19 mouse cellular contexts compared by ENCODE assay signal in the genomic region with DNA sequence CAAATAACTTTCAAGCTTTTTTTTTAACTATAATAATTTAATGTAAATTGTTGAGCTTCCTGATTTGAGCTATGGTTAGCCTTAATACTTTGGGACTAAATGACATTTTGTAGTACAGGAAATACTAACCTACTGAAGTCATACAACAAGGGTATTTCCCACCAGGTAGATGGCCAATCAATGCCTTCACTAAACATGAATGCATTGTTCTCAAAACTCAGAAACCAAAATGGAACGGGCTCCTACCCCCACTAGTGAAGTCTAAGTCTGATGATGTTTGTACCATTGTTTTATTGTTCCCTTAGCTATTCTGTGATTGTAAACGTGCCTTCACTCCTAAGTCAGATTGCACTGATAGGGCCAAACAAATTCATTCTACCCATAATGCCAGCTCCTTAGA. TPM values are rescaled to one million over a fixed set of nuclear protein-coding genes. Genes with fewer than 3 reads are reported as not detected.
DNase-seq lines count a peak whose midpoint lies in the region; TF ChIP-seq lines count a peak whose summit lies in the region.
"Had no signal": no experiment of that assay in that cellular context is flagged by ENCODE, and none has a peak within 500 bp of the region (broad histone marks: within the 10 kb centered on the region; RNA-seq: fewer than 3 reads in every experiment).

No protein-coding gene starts in this region.

- H3K27ac ChIP-seq in CH12.LX (ENCODE audit: insufficient read depth, low read depth) = no peak overlapping the region
- H3K27ac ChIP-seq in gastrocnemius, adult 2 months = no peak overlapping the region
- H3K27ac ChIP-seq: embryonic facial prominence, embryonic 15.5 days; forebrain, embryonic 15.5 days; heart, adult 2 months; hindbrain, embryonic 15.5 days had no signal

- H3K27me3 ChIP-seq in CH12.LX (replicated peaks) = no peaks in the 10 kb centered on the region
- H3K27me3 ChIP-seq in splenic B cell, adult 2 months (ENCODE audit: control insufficient read depth, insufficient read depth, low read length, poor library complexity, severe bottlenecking) = no peaks in the 10 kb centered on the region
- H3K27me3 ChIP-seq: embryonic facial prominence, embryonic 15.5 days; forebrain, embryonic 15.5 days; hindbrain, embryonic 15.5 days had no signal

- peak overlapping the region; percentile 21; the same call in 1 of the 2 replicates for H3K4me2 ChIP-seq in CH12.LX (ENCODE audit: insufficient read depth, low read depth, poor library complexity, severe bottlenecking)
- H3K4me2 ChIP-seq: embryonic facial prominence, embryonic 15.5 days; forebrain, embryonic 15.5 days; heart, embryonic 11.5 days; hindbrain, embryonic 15.5 days had no signal

- no peak for TF ChIP-seq EP300 in CH12.LX (IDR thresholded peaks at IDR 0.05; ENCODE audit: low read length)

- in situ Hi-C loops in CH12.LX (cut with MboI; ENCODE audit: low pct_ligation_motif_present, low pct_unique_long_range_greater_than_20kb, low sequenced_read_pairs) = no loop called here

- intact Hi-C loops in left cerebral cortex, postnatal 4 days (cut with DNase I) = no loop called here
- intact Hi-C loops in gastrocnemius, adult 2 months (cut with DNase I) = no loop called here

- no peak for TF ChIP-seq RAD21 in CH12.LX (IDR thresholded peaks at IDR 0.05; ENCODE audit: low read depth, low read length)

- H3K36me3 ChIP-seq in CH12.LX (replicated peaks in 1 of 2; ENCODE audit: control insufficient read depth in 1 of 2, insufficient read depth in 1 of 2, low read length in 1 of 2) = no peaks in the 10 kb centered on the region
- no peaks in the 10 kb centered on the region for H3K36me3 ChIP-seq in splenic B cell, adult 2 months (ENCODE audit: control insufficient read depth, insufficient read depth, low read length, poor library complexity, severe bottlenecking)
- H3K36me3 ChIP-seq: embryonic facial prominence, embryonic 15.5 days; forebrain, embryonic 15.5 days; hindbrain, embryonic 15.5 days had no signal

- TF ChIP-seq POLR2A in CH12.LX (IDR thresholded peaks at IDR 0.05; ENCODE audit: low read depth, low read length) = no peak

- no peak overlapping the region for H3K4me3 ChIP-seq in CH12.LX (replicated peaks in 1 of 3; ENCODE audit: low read depth in 2 of 3, low read length in 2 of 3, poor library complexity in 1 of 3)
- no peak overlapping the region for H3K4me3 ChIP-seq in gastrocnemius, adult 2 months
- H3K4me3 ChIP-seq: embryonic facial prominence, embryonic 15.5 days; forebrain, embryonic 15.5 days; heart, adult 2 months; hindbrain, embryonic 15.5 days had no signal

- dilution Hi-C loops in CH12.LX (cut with MboI; ENCODE audit: extremely low pct_ligation_motif_present, extremely low pct_unique_long_range_greater_than_20kb, low sequenced_read_pairs) = no loop called here

- no peaks in the 10 kb centered on the region for H3K9me3 ChIP-seq in CH12.LX (replicated peaks; ENCODE audit: low read length)
- H3K9me3 ChIP-seq: embryonic facial prominence, embryonic 15.5 days; forebrain, embryonic 15.5 days; hindbrain, embryonic 15.5 days had no signal

- no peaks in the 10 kb centered on the region for H3K79me2 ChIP-seq in CH12.LX (replicated peaks; ENCODE audit: control insufficient read depth, extremely low read depth, insufficient read depth, poor library complexity, severe bottlenecking)

- DNase-seq in CD4-positive helper T cell, adult 2 months (ENCODE audit: low read depth, low spot score) = peak; percentile 23
- no peak for DNase-seq in CH12.LX (ENCODE audit: extremely low read depth)
- peak; percentile 51 for DNase-seq in induced T-regulatory cell, adult 2 months (ENCODE audit: low read depth)
- DNase-seq in splenic B cell, adult 2 months (ENCODE audit: low read depth, low spot score) = peak; percentile 33
- no peak for DNase-seq in left cerebral cortex, postnatal 4 days
- no peak for DNase-seq in gastrocnemius, adult 2 months
- no peak for DNase-seq in c-Kit-positive CD71-positive TER-119-positive erythroid progenitor cells, embryonic 14.5 days (ENCODE audit: low spot score)
- DNase-seq: adrenal gland, adult 2 months; adrenal gland, postnatal 36 days; cerebellum, adult 11 months; cerebellum, adult 8-10 months; cerebellum, postnatal 14 days; embryo, embryonic 11 days; gastrocnemius, postnatal 10 days; heart, adult 2 months had no signal

- no peak for TF ChIP-seq CTCF in CH12.LX (conservative IDR thresholded peaks at IDR 0.05 in 1 of 2, IDR thresholded peaks at IDR 0.05 in 1 of 2; ENCODE audit: low read depth in 2 of 2, low read length in 2 of 2)
- TF ChIP-seq CTCF in gastrocnemius, adult 2 months (IDR thresholded peaks at IDR 0.05) = no peak

- no peak overlapping the region for H3K9ac ChIP-seq in CH12.LX (ENCODE audit: insufficient read depth, low read depth)
- H3K9ac ChIP-seq: embryonic facial prominence, embryonic 15.5 days; forebrain, embryonic 15.5 days; hindbrain, embryonic 15.5 days had no signal

- peaks cover 6 to 8% of the 10 kb centered on the region in 2 experiments; a peak in 3 of 4 replicates for H3K4me1 ChIP-seq in CH12.LX (ENCODE audit: control insufficient read depth in 1 of 2, insufficient read depth in 2 of 2)
- H3K4me1 ChIP-seq: embryonic facial prominence, embryonic 15.5 days; forebrain, embryonic 15.5 days; hindbrain, embryonic 15.5 days had no signal

TF ChIP-seq in CH12.LX, 34 proteins besides CTCF, POLR2A, EP300 and RAD21:
- TF ChIP-seq BHLHE40 (IDR thresholded peaks at IDR 0.05; ENCODE audit: low read depth, low read length) = no peak
- TF ChIP-seq MAZ (IDR thresholded peaks at IDR 0.05; ENCODE audit: low read depth, low read length) = no peak
- TF ChIP-seq MAX (IDR thresholded peaks at IDR 0.05; ENCODE audit: low read length) = no peak
- TF ChIP-seq SIN3A (IDR thresholded peaks at IDR 0.05; ENCODE audit: low read length) = no peak
- no peak for TF ChIP-seq TBP (conservative IDR thresholded peaks at IDR 0.05; ENCODE audit: low read depth, low read length)
- TF ChIP-seq GABPA (IDR thresholded peaks at IDR 0.05; ENCODE audit: insufficient replicate concordance, low read depth, low read length) = no peak
- TF ChIP-seq MAFK (IDR thresholded peaks at IDR 0.05; ENCODE audit: insufficient replicate concordance, low read length) = no peak
- TF ChIP-seq UBTF (IDR thresholded peaks at IDR 0.05; ENCODE audit: low read depth, low read length) = no peak
- no peak for TF ChIP-seq ZKSCAN1 (IDR thresholded peaks at IDR 0.05; ENCODE audit: borderline replicate concordance, low read depth, low read length)
- TF ChIP-seq KAT2A (IDR thresholded peaks at IDR 0.05; ENCODE audit: insufficient replicate concordance, low read length) = no peak
- TF ChIP-seq TCF12 (IDR thresholded peaks at IDR 0.05; ENCODE audit: low read depth, low read length) = no peak
- no peak for TF ChIP-seq ETS1 (conservative IDR thresholded peaks at IDR 0.05; ENCODE audit: low read depth, low read length)

RNA-seq across cellular contexts. Expression of a gene that starts 23.2 kb away (rescaled TPM):
- total RNA-seq in CH12.LX (2012; rRNA removed) (25.2 and 27.7 TPM in 2 replicates), CH12.LX (2014; rRNA removed) (58.6 and 70.5 TPM in 2 replicates)
- 42.9 and 46.3 TPM in 2 replicates for polyA plus RNA-seq in CH12.LX (2012; ENCODE audit: insufficient read length, low read depth)
- total RNA-seq in left cerebral cortex, postnatal 4 days (2021) = 1 to 10 TPM; 5.4 to 7.0 TPM
- 1 to 10 TPM; 6.0 to 6.7 TPM for total RNA-seq in gastrocnemius, adult 2 months (2021)

Comparison
In these comparisons a context has a peak if more than half of its experiments do, and no peak if none do; other contexts are left out.
1. DNase-seq: peak in CD4-positive helper T cell, adult 2 months (single experiment), induced T-regulatory cell, adult 2 months (single experiment) and splenic B cell, adult 2 months (single experiment); none in CH12.LX (single experiment), left cerebral cortex, postnatal 4 days (single experiment), gastrocnemius, adult 2 months (single experiment) and c-Kit-positive CD71-positive TER-119-positive erythroid progenitor cells, embryonic 14.5 days (single experiment).